Mouse (Mus musculus) MEL-GATA-1-ER (cell line): ENCODE data around the gene Foxf1.

Experiments used
- DNase-seq: peaks from one replicate; pipeline ENCODE4 v3.0.0-alpha.2; 2012; ENCODE audit warnings: low read depth; ENCODE audit errors: extremely low read depth

Foxf1 gene

DNA sequence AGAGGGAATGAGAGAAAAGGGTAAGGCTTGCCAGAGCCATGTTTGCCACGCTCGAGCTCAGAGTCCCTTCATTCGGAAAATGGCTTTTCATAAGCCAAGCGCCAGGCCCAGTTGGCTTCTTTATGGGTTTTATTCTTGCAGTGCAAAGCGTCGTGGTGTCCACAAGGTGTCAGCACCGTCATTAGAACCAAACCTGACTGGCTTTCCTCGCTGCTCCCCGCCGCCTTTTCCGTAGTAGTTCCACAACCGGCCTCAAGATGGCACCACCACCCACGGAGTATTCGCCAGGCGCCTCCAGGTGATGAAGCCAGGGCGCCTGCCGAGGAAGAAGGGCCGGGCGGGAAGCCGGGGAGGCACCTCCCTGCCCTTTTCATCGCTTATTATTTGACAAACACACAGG, 29.1 kb downstream of the Foxf1 start:
- peak; percentile 70 for DNase-seq

DNA sequence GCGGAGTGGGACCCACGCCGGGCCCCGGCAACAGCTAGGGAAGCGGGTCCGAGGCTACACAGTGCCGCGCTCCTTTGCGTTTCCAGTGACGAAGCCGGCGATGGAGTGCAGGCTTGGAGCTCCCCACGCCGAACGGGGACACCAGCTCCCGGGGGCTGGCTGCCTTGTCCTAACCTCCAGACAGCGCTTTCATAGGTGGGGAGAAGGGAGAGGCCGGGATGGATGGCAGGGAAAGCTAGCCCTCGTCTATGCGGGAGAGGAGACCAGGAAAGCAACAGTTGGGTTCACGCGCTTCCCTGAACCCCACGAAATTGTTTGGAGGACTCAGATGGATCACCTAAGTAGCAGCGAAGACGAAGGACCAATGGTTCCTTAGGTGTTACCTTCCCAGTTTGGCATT, 30.9 kb downstream of the Foxf1 start:
- no peak for DNase-seq

DNA sequence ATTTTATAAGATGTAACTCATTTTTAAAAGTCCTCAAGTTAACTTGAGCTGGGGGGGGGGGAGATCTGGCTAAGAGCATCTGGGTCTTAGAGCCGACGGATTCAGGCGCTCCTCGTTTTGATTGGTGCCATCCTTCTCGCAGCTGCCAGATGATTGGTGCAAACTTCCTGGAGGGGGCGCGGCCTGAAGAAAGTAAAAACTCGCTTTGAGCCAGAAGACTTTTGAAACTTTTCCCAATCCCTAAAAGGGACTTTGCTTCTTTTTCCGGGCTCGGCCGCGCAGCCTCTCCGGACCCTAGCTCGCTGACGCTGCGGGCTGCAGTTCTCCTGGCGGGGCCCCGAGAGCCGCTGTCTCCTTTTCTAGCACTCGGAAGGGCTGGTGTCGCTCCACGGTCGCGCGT, 31.8 kb downstream of the Foxf1 start, which contains the start of gene Foxc2:
Gene Foxc2 (plus strand): TSS at position 224 of the 400 bp plus-strand sequence.
- DNase-seq: peak; percentile 71

DNA sequence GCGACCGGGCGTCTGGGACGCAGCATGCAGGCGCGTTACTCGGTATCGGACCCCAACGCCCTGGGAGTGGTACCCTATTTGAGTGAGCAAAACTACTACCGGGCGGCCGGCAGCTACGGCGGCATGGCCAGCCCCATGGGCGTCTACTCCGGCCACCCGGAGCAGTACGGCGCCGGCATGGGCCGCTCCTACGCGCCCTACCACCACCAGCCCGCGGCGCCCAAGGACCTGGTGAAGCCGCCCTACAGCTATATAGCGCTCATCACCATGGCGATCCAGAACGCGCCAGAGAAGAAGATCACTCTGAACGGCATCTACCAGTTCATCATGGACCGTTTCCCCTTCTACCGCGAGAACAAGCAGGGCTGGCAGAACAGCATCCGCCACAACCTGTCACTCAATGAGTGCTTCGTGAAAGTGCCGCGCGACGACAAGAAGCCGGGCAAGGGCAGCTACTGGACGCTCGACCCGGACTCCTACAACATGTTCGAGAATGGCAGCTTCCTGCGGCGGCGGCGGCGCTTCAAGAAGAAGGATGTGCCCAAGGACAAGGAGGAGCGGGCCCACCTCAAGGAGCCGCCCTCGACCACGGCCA, 32.5 kb downstream of the Foxf1 start:
- no peak for DNase-seq

DNA sequence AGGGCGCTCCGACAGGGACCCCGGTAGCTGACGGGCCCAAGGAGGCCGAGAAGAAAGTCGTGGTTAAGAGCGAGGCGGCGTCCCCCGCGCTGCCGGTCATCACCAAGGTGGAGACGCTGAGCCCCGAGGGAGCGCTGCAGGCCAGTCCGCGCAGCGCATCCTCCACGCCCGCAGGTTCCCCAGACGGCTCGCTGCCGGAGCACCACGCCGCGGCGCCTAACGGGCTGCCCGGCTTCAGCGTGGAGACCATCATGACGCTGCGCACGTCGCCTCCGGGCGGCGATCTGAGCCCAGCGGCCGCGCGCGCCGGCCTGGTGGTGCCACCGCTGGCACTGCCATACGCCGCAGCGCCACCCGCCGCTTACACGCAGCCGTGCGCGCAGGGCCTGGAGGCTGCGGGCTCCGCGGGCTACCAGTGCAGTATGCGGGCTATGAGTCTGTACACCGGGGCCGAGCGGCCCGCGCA, 33.0 kb downstream of the Foxf1 start:
- DNase-seq: no peak

DNA sequence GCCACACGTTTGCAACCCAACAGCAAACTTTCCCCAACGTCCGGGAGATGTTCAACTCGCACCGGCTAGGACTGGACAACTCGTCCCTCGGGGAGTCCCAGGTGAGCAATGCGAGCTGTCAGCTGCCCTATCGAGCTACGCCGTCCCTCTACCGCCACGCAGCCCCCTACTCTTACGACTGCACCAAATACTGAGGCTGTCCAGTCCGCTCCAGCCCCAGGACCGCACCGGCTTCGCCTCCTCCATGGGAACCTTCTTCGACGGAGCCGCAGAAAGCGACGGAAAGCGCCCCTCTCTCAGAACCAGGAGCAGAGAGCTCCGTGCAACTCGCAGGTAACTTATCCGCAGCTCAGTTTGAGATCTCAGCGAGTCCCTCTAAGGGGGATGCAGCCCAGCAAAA, 33.7 kb downstream of the Foxf1 start:
- DNase-seq: no peak

DNA sequence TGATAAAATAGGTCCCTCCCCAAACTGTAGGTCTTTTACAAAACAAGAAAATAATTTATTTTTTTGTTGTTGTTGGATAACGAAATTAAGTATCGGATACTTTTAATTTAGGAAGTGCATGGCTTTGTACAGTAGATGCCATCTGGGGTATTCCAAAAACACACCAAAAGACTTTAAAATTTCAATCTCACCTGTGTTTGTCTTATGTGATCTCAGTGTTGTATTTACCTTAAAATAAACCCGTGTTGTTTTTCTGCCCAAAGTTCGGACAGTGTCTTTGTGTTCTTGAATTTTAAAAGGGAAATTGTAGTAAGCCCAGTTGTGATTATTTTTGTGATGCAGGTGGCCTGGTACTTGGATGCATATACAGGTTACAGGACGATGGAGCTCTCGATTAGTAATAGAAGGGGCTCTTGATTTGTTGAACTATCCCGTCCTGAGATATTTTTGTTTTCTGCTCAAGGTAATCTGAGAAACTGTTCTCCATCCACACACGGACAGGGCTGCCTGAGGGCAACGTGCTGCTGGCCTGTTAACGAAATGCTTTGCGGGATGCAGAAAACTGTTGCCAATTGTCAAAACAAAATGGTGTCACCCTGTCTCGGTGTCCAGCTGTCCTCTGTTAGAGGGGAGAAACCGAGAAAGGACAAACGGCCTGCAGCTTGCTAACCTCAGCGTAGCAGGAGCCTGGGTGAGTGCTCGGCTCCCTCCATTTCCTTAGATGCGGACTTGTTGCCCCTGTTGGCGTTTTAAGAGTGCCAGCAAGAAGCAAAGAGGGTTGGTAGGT, 34.6 kb downstream of the Foxf1 start:
- DNase-seq: no peak

DNA sequence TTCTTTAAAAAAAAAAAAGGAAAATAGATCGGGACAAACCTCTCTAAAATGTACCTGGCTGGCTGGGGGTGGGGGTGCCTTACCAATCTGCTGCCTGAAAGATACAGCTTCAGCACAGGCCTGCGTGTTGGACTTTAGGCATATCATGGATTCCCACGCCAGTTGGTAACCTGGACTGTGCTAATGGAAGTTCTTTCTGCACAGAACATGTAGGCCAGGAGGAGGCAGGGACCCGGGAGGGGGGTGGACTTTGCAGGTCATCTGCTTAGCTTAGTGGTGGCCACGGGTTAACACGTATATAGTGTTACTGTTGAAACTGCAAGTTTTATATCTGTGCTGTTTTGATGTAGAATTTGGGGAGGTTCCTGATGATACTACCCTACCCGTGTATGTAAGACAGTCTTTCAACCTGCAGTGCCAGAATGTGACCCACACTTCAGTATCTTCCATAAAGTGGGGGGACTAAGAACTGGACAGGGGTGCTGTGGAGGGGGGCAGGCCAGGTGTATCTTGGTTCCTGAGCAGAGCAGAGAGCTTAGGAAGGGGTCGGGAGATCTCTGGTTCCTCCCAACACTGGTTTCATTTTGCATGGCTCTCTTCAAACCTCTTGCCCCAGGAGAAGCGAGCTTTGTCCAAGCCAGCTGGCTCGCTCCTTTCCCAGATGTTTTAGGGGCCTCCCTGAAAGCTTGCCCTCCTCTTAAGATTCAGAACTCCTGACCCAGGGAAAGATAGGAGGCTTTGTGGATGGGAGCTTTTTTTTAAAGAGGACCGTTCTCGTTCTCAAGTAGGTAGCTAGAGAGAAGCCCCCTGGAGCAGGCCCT, 35.7 kb downstream of the Foxf1 start:
- no peak for DNase-seq

DNA sequence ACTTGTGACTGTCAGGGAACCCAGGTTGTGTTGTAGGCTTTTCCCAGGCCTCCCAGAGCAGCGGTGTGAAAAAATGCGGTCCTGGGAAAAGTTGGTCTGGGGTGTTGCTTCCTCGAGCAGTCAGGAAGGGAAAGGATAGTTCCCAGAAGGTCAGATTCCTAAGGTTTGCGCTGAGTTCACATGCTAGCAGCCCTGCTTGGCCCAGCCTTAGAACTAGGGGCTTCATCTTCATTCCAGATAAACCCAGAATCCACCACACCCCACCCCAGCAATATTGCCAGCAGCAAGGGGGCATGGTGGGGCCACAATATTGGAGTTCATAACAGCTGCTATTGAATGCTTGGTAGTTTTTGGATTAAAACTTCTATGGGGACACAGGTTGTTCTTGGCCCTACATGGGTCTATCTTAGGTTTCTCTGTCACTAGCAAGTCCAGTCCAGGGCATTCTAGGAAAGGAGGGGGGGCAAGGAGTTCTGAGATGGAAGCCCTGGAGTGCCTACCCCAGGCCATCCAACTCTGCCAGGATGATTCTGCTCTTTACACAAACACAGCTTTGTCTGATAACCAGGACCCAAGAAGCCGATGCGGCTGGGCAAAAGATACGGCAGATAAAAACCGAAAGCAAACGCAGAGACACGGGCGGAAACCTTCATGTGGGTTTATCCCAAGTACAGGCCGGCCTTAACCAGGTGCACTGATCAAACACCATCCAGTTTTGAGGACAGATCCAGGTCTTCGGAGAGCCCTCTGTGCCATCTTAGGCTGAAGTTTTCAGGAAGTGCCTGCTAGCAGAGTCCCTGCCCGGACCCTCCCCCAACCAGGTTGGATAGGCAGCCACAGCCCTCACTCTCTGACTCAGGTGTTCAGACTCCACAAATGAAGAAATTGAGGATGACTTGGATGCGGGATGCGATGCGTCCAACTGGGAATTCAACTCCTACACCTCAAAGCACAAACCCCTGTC, 36.6 kb downstream of the Foxf1 start:
- DNase-seq: no peak

DNA sequence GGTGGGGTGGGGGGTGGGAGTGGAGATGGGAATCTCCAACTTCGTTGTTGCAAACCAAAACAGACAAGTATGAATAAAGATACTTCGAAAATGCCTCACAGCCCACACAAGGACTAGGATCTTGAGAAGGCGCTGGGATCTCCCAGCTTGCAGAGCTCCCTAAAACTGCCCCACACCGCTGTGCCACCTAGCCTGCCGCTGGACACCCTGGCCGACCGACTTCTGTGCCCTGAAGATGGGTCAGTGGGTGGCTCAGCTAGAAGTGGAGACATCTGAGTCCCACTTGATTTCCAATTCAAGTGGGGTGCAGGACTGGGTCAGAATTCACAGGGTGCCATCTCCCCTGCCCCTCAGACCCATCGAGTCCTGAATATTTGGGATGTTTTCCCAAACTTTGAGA, 37.5 kb downstream of the Foxf1 start:
- DNase-seq: no peak

DNA sequence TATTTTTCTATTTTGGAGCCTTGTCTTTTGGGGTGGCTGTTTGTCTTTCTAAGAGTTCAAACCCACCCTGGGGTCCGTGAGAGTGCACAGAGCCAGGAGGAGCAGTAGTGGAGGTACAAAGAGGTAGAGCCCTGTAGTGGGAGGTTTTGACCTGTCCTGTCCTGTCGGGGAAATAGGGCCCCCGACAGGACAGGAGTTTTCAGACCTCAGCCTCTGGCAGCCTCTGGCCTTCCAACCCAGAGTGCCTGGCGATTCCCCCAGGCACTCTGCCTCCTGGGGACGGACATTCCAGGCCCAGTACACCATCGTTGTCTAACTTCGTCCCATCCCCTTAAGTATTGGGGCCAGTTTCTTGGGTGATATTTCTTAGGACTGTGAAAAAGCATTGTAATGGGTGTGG, 38.2 kb downstream of the Foxf1 start:
- no peak for DNase-seq

DNA sequence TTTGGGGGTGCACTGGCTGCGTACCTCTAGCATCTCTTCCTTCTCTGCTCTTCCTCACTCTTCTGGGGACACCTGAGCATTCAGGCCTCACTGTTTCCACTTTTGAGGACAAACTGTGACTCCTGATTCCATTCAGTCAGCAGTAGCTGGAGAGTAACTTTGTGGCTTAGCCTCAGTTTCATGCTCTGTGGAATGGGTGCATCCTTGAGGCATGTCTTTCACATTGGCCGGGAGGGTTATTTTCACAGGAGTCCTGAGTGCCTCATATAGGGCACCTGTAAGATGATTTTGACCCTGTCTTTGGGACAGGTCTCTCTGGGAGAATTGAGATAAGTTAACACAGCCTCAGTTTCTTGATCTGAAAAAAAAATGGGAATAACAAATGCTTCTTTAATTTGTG, 38.9 kb downstream of the Foxf1 start:
- no peak for DNase-seq

DNA sequence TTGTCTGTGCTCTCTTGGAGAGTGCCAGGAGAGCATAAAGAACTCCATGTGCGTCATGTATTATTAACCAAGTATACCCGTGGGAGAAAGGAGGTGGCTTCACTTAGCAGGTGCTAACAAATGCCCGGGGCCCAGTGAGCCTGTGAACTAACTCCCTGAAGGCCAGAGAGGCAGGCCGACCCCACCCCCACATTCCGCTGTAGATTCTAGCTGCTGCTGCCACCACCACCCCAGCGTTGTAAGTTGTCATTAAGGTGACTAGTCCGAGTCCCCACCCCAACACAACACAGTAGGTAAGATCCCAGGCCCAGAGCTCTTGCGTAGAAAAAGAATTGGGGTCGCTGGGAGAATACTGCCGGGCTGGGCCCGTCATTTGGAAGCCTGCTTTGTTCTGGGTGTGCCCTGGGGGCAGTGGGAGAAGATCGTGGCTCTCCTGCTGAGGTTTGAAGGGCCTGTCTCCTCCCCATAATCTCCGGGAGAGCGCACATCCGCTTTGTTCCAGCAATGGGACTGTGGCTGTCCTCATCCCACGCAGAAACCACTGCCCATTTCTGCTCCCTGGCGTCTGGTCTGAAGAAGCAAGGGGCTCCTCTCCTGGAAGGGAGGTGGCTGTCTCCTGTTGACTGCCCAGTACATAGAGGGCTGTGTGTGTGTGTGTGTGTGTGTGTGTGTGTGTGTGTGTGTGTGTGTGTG, 40.5 kb downstream of the Foxf1 start:
- no peak for DNase-seq

DNA sequence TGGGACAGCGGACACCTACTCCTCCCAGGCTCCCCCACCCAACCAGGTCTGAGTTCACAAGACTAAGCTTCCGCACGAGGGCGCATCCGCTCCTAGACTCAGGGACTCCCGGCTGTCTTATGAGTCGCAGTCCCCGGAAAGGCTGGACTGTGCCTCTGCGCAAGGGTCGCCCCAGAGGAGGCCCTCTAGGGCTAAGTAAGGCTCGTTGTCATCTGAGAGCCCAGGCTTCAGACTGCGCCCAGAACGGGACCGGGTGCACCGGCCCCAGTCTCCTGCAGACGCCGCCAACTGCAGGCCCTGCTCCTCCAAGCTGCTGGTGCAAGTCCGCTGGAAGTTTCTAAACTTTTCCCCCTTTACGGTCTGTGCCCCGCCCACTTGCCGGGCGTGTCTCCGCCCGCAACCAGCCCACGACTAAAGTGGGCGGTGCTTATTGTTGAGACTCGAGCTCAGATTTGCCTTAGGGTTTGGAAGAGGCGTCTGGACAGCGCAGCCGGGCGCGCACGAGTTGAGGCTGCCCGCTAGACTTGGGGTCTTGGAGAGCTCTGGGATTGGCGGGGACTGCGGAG, 41.2 kb downstream of the Foxf1 start:
- no peak for DNase-seq

DNA sequence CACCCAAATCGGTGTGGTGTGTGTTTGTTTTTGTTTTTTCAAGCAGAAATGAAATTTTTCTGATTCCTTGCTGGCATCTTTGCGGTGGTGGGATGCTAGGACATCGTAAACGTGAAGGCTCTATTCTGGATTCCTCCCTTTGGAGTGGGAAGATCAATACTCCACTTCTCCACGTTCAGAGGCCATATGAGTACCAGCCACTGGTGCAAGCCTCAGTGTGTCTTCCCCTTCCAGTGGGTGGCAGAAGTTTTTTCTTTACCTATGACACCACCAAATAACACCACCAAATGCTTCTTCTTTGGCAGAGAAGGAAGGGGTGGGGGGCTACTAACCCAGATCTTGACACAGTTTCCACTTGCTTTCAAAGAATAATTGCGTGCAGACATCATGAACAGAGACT, 42.0 kb downstream of the Foxf1 start:
- DNase-seq: no peak

DNA sequence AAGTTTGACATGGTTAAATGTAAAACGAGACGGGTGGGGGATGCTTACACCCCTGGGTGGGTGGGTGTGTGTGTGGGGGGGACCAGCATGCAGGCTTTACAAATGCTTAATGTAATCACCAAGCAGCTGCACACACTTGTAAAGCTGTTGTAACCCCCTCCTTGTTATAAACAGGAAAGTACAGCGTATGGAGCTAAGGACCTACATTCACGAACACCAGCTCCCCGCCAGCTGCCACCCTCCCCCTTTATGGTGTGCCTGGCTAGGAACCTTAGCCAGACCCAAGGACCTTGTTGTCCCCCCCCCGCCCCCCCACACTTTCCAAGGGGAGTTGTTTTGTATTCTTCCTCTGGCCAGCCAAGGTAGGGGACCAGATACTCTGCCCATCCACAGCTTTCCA, 42.5 kb downstream of the Foxf1 start:
- no peak for DNase-seq

DNA sequence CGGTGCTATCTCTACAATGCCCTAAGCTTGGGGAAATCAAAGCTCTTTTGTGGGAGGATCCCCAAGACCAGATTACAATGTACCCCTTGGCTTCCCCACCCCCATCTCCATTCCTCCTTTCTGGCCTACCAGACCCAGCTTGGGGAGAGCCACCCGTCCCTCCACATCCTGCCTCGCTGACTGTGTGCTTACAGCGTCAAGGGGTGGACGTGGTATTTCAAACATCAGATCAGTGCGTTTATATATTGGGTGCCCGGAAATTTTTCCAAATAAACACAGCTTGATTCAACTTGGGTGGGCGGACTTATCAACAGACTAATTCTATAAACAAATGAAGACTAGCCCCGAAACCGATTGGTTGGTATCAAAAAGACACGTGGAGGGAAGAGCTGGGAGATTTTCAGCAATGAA, 43.1 kb downstream of the Foxf1 start:
- no peak for DNase-seq

DNA sequence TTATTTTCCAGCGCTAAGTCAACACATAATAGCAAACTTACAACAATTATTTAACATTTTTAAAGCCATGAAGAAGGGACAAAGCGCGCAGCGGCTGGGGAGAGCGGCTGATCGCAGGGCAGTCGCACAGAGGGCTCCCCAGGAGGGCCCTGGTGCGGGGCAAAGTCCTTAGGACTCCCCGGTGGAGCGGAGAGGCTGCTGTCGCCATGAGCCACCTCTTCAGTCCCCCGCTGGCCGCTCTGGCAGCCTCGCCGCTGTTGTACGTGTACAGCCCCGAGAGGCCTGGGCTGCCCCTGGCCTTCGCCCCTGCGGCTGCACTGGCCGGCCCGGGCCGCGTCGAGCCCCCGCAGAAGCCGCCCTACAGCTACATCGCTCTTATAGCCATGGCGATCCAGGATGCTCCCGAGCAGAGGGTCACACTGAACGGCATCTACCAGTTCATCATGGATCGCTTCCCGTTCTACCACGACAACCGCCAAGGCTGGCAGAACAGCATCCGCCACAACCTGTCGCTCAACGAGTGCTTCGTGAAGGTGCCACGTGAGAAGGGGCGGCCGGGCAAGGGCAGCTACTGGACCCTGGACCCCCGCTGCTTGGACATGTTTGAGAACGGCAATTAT, 43.7 kb downstream of the Foxf1 start, which contains the start of gene Foxl1:
Gene Foxl1 (plus strand): TSS at position 185 of the 620 bp plus-strand sequence.
- DNase-seq: no peak

DNA sequence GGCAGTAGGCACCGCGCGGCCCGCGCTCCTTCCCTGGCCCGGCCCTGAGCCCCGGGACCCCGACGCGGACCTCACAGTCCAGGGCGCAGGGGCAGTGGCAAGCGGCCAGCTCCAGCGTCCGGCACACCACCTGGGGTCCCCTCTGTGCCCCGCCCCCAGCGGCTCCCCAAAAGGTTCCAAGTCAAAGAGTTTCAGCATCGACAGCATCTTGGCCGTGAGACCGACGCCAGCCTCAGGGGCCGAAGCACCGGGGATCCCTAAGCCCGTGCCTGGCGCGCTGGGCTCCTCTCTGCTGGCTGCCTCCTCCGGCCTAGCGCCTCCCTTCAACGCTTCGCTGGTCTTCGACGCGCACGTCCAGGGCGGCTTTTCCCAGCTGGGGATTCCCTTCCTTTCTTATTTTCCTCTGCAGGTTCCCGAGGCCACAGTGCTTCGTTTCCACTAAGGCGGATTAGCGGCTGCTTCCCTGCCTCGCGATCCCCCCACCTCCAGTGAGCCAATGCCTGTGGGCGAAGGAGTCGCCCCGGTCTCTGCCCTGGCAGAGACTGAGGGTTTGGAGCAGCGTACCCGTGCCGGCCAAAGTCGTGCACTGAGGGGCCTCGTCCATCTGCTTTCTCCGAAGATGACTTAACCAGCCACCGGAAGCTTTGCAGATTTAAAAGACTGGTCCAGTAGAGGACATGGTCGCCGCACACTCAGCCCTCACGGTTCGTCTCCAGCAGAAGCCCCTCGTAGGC, 44.5 kb downstream of the Foxf1 start:
- no peak for DNase-seq
